Mouse (Mus musculus) kidney, embryonic 14.5 days (tissue): ENCODE measurements around the gene Uck2. TPM values are rescaled to one million over a fixed set of nuclear protein-coding genes. Genes with fewer than 3 reads are reported as not detected.

Experiments used
- ATAC-seq: fragments of 200-750 bp; cut with Nextera tagmentation; 2 replicates; pipeline ENCODE4 v1.8.0; 2017; ENCODE audit warnings: moderate number of reproducible peaks, mild to moderate bottlenecking, moderate TSS enrichment, moderate library complexity; ENCODE audit not compliant: low FRiP score, low TSS enrichment
- H3K27ac ChIP-seq: fragments of 300-500 bp; sonication (generic); 2 replicates; pipeline ENCODE4 v1.5.1; 2014; ENCODE audit warnings: low read depth, mild to moderate bottlenecking, low read length, moderate library complexity, mixed read lengths
- H3K27me3 ChIP-seq: fragments of 300-500 bp; sonication (generic); 2 replicates; pipeline ENCODE4 v1.6.1; 2014; ENCODE audit warnings: mild to moderate bottlenecking, low read length; ENCODE audit not compliant: control insufficient read depth, insufficient read depth
- H3K36me3 ChIP-seq: fragments of 300-500 bp; sonication (generic); 2 replicates; pipeline ENCODE4 v1.6.1; 2014; ENCODE audit warnings: low read length, mixed read lengths; ENCODE audit not compliant: control insufficient read depth, insufficient read depth
- H3K4me1 ChIP-seq: fragments of 300-500 bp; sonication (generic); 2 replicates; pipeline ENCODE4 v1.6.1; 2014; ENCODE audit warnings: low read length, mixed read lengths; ENCODE audit not compliant: control insufficient read depth, insufficient read depth
- H3K4me2 ChIP-seq: fragments of 300-500 bp; sonication (generic); replicated peaks from 2 replicates; pipeline ENCODE4 v1.6.1; 2014; ENCODE audit warnings: low read depth, mild to moderate bottlenecking, low read length
- H3K4me3 ChIP-seq: fragments of 300-500 bp; sonication (generic); 2 replicates; pipeline ENCODE4 v1.5.1; 2014; ENCODE audit warnings: mild to moderate bottlenecking, low read length
- H3K9ac ChIP-seq: fragments of 300-500 bp; sonication (generic); 2 replicates; pipeline ENCODE4 v1.6.1; 2014; ENCODE audit warnings: low read depth, mild to moderate bottlenecking, low read length, moderate library complexity
- H3K9me3 ChIP-seq: fragments of 300-500 bp; sonication (generic); 2 replicates; pipeline ENCODE4 v1.6.1; 2016; ENCODE audit warnings: low read length; ENCODE audit not compliant: control insufficient read depth
- WGBS: fragments of 180-500 bp; shearing (Covaris S2); extraction: QIAGEN DNeasy Blood & Tissue Kit; methylation state at CpG from one replicate; pipeline ENCODE4 v1.1.7; 2014; 5-methylcytosine and 5-hydroxymethylcytosine counted together
- polyA plus RNA-seq: library from polyadenylated mRNA; unstranded; fragments of >200 nt; fragmentation: Nextera tagmentation; extraction: Ambion mirVana; gene quantifications from 2 replicates; pipeline ENCODE4 v1.2.1, GENCODE M21; 2014

The Uck2 gene
- polyA plus RNA-seq, result 103 and 104 TPM in 2 replicates

DNA sequence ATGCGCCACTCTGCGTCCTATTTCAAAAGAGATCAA lies at the start of gene Uck2:
TSS of gene Uck2 (minus strand) at position 1 of the 36 bp plus-strand sequence.
- Histone ChIP-seq H3K4me2 (peak within 1 kb of the TSS; percentile 76), H3K27me3 (peaks cover 3% of the 10 kb centered on the region; the same call in 1 of the 2 replicates), H3K9me3 (no peaks in the 10 kb centered on the region), H3K4me3 (peak within 1 kb of the TSS; percentile 91), H3K4me1 (peaks cover 8% of the 10 kb centered on the region; the same call in 1 of the 2 replicates), H3K36me3 (no peaks in the 10 kb centered on the region), H3K27ac (peak within 1 kb of the TSS; percentile 96), H3K9ac (peak within 1 kb of the TSS; percentile 89)
- 0% methylated on average over 2 of the region's 2 CpGs for WGBS
- ATAC-seq, result no peak

DNA sequence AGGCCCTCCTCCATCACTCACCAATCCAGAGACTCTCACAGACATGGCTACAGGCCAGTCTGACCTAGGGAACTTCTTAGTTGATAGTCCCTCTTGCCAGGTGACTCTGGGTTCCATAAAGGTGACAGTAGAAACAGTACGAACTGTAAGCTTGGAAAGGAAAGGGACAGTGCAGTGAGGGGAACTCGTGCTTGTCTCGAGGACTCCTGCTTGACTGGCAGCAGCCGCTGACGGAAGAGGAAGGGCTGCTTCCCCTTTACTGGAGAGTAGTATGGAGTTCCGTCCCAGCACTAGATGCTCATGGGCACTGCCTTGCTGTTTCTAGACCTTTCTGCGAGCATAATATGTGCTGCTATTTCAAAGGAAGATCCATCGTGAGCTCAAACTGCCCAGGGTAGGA lies 46.0 kb upstream of the Uck2 start:
- 94% methylated on average over 8 of the region's 8 CpGs for WGBS

DNA sequence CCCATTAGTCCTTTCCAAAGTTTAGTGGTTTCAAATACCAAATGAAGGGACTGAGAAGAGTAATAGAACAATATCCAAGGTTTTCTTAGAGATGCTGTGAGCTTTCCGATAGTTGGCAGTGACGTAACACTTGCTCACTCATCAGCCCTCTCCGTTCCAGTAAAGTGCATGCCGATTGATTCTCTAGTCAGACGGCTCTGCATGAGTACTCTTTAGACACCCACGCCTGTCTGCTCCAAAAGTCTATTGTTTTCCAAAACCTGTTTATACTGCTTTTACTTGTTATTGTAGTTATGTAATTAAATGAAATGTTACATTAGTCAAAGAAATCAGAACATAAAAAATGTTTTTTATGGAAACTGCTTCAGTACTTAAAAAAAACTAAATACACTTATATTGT lies 43.7 kb upstream of the Uck2 start:
- Histone ChIP-seq H3K4me1 (no peaks in the 10 kb centered on the region), H3K9ac (no peak overlapping the region), H3K9me3 (no peaks in the 10 kb centered on the region), H3K27ac (no peak overlapping the region), H3K4me3 (no peak overlapping the region), H3K4me2 (no peak overlapping the region), H3K36me3 (peaks cover 48% of the 10 kb centered on the region), H3K27me3 (no peaks in the 10 kb centered on the region)
- ATAC-seq, result no peak
- 91% methylated on average over 6 of the region's 6 CpGs for WGBS

More for the DNA sequence above, 46.0 kb upstream of the Uck2 start:
- Histone ChIP-seq H3K4me1 (no peaks in the 10 kb centered on the region), H3K9ac (no peak overlapping the region), H3K27ac (no peak overlapping the region), H3K27me3 (no peaks in the 10 kb centered on the region), H3K9me3 (no peaks in the 10 kb centered on the region), H3K4me3 (no peak overlapping the region), H3K36me3 (peaks cover 40% of the 10 kb centered on the region), H3K4me2 (no peak overlapping the region)
- ATAC-seq, result no peak

GRCm38 (mm10) chr1:167321691-167322090 lies 36.6 kb upstream of the Uck2 start:
- no peaks in the 10 kb centered on the region for H3K27me3 ChIP-seq
- H3K9ac ChIP-seq, result no peak overlapping the region
- H3K9me3 ChIP-seq, result no peaks in the 10 kb centered on the region
- peaks cover 67% of the 10 kb centered on the region for H3K36me3 ChIP-seq
- H3K4me1 ChIP-seq, result no peaks in the 10 kb centered on the region
- no peak for ATAC-seq
- H3K27ac ChIP-seq, result no peak overlapping the region
- no peak overlapping the region for H3K4me3 ChIP-seq
- WGBS, result 95% methylated on average over 6 of the region's 6 CpGs
- H3K4me2 ChIP-seq, result no peak overlapping the region

- H3K4me1 ChIP-seq, result peaks cover 7% of the 10 kb centered on the region
- H3K4me3 ChIP-seq, result no peak overlapping the region
- 85% methylated on average over 4 of the region's 4 CpGs for WGBS
- H3K36me3 ChIP-seq, result peaks cover 30% of the 10 kb centered on the region
- H3K9ac ChIP-seq, result no peak overlapping the region
- H3K27me3 ChIP-seq, result no peaks in the 10 kb centered on the region
- no peaks in the 10 kb centered on the region for H3K9me3 ChIP-seq
- H3K4me2 ChIP-seq, result no peak overlapping the region
- no peak overlapping the region for H3K27ac ChIP-seq
- ATAC-seq, result no peak
These were observed 28.1 kb upstream of the Uck2 start for GRCm38 (mm10) chr1:167313220-167313619.

- Histone ChIP-seq H3K4me2 (no peak overlapping the region), H3K4me3 (no peak overlapping the region), H3K27ac (no peak overlapping the region), H3K9ac (no peak overlapping the region), H3K27me3 (no peaks in the 10 kb centered on the region), H3K36me3 (peaks cover 25% of the 10 kb centered on the region), H3K4me1 (peaks cover 7% of the 10 kb centered on the region), H3K9me3 (no peaks in the 10 kb centered on the region)
- no peak for ATAC-seq
These were observed 27.2 kb upstream of the Uck2 start for GRCm38 (mm10) chr1:167312367-167312766.

DNA sequence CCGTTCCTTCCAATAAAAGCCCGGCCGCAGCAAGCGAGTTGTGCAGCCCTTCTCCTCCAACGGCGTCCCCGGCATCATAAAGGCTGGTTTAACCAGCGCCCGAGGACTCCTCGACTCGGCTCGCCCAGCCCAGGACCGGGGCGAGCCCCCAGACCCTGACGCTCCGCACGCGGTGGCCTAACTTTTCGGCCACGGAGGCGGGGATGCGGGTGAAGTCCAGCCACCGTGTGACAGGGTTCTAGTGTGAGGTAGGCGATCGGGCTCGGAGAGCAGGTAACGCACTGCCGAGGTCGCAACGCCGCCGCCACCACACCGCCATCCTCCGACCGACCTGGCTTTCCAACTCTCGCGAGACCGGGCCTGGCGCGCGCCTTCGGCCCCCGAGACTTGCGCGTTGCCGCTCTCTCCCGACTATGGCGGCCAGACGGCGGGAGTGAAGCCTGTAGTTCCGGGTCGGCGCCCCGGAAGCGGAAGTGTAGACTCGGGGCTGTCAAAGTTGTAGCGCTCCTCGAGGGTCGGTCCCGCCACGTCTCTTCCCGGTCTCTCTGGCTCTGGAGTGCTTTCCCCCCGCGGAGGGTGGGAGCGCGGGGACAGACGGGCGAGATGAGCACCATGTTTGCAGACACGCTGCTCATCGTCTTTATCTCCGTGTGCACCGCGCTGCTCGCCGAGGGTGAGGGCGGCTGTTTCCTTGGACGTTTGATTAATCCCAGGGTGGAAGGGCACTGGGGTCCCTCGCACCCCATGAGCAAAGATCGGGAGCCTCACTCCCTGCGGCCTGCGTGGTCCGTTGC lies 23.3 kb upstream of the Uck2 start, which contains the start of gene Tmco1:
TSS of gene Tmco1 (plus strand) at position 118 of the 794 bp plus-strand sequence.
- peak within 1 kb of the TSS; percentile 94 for H3K27ac ChIP-seq
- peak within 1 kb of the TSS; percentile 86 for H3K4me3 ChIP-seq
- peak; percentile 98 for ATAC-seq
- H3K36me3 ChIP-seq, result peaks cover 14% of the 10 kb centered on the region; the same call in 1 of the 2 replicates
- WGBS, result under 1% methylated on average over 82 of the region's 82 CpGs
- H3K9ac ChIP-seq, result peak within 1 kb of the TSS; percentile 97
- H3K9me3 ChIP-seq, result no peaks in the 10 kb centered on the region
- H3K4me1 ChIP-seq, result peaks cover 7% of the 10 kb centered on the region
- peak within 1 kb of the TSS; percentile 60 for H3K4me2 ChIP-seq
- no peaks in the 10 kb centered on the region for H3K27me3 ChIP-seq

GRCm38 (mm10) chr1:167307674-167308073 lies 22.6 kb upstream of the Uck2 start:
- 56% methylated on average over 11 of the region's 11 CpGs for WGBS
- Histone ChIP-seq H3K27ac (no peak overlapping the region), H3K4me2 (peak overlapping the region; percentile 58), H3K27me3 (no peaks in the 10 kb centered on the region), H3K4me1 (peaks cover 7% of the 10 kb centered on the region), H3K36me3 (peaks cover 9% of the 10 kb centered on the region; the same call in 1 of the 2 replicates), H3K4me3 (peak overlapping the region; percentile 86), H3K9ac (peak overlapping the region; percentile 97; the same call in 1 of the 2 replicates), H3K9me3 (no peaks in the 10 kb centered on the region)
- no peak for ATAC-seq

- Histone ChIP-seq H3K4me1 (peaks cover 7% of the 10 kb centered on the region), H3K4me2 (no peak overlapping the region), H3K27me3 (no peaks in the 10 kb centered on the region), H3K9me3 (no peaks in the 10 kb centered on the region), H3K27ac (no peak overlapping the region), H3K9ac (no peak overlapping the region), H3K36me3 (peaks cover 2% of the 10 kb centered on the region; the same call in 1 of the 2 replicates), H3K4me3 (no peak overlapping the region)
- WGBS, result 63% methylated on average over 5 of the region's 5 CpGs
- ATAC-seq, result no peak
These were observed 21.5 kb upstream of the Uck2 start for GRCm38 (mm10) chr1:167306451-167307240.
